Mouse (Mus musculus): ENCODE measurements at regions not wholly inside any gene's neighbourhood (a gene's known extent, or its start where the extent isn't known, plus 50 kb on each side); places are given as distances from the start of the nearest gene placed in this dataset.

GRCm38 (mm10) chr3:56483370-56483769 lies 299.9 kb upstream of the Nbea start:
- Histone ChIP-seq H3K27ac (ENCODE audit: low read depth, low read length) (no peak overlapping the region), H3K36me3 (ENCODE audit: control insufficient read depth, insufficient read depth, low read length) (no peaks in the 10 kb centered on the region), H3K4me2 (ENCODE audit: low read depth, low read length, severe bottlenecking) (no peak overlapping the region), H3K27me3 (ENCODE audit: control insufficient read depth, insufficient read depth, low read length) (no peaks in the 10 kb centered on the region), H3K4me1 (replicated peaks; ENCODE audit: control insufficient read depth, insufficient read depth, low read length) (peaks cover 4% of the 10 kb centered on the region; the same call in 1 of the 2 replicates), H3K4me3 (ENCODE audit: low read depth, low read length) (no peak overlapping the region), H3K9ac (ENCODE audit: low read length) (no peak overlapping the region), H3K9me3 (ENCODE audit: control insufficient read depth, low read length) (no peaks in the 10 kb centered on the region)
- 66% methylated on average over 4 of the region's 4 CpGs for WGBS
- DNase-seq (ENCODE audit: low spot score): no peak
- no peak for ATAC-seq (replicated peaks; ENCODE audit: low FRiP score)

- 44% methylated on average over 1 of the region's 1 CpGs for WGBS
- Histone ChIP-seq H3K36me3 (ENCODE audit: control insufficient read depth, insufficient read depth, low read length) (no peaks in the 10 kb centered on the region), H3K4me2 (ENCODE audit: low read depth, low read length, severe bottlenecking) (no peak overlapping the region), H3K4me3 (ENCODE audit: low read depth, low read length) (no peak overlapping the region), H3K27me3 (ENCODE audit: control insufficient read depth, insufficient read depth, low read length) (no peaks in the 10 kb centered on the region), H3K4me1 (replicated peaks; ENCODE audit: control insufficient read depth, insufficient read depth, low read length) (peaks cover 4% of the 10 kb centered on the region; the same call in 1 of the 2 replicates), H3K9me3 (ENCODE audit: control insufficient read depth, low read length) (no peaks in the 10 kb centered on the region), H3K27ac (ENCODE audit: low read depth, low read length) (no peak overlapping the region), H3K9ac (ENCODE audit: low read length) (no peak overlapping the region)
- ATAC-seq (replicated peaks; ENCODE audit: low FRiP score) (0 out of 2 replicates have a peak, but pooled peaks have one; percentile 38), DNase-seq (ENCODE audit: low spot score) (no peak)
Measured at GRCm38 (mm10) chr3:56479529-56479928, 296.0 kb upstream of the Nbea start.

GRCm38 (mm10) chr3:56478544-56479140 lies 295.1 kb upstream of the Nbea start:
- no peak overlapping the region for H3K4me3 ChIP-seq (ENCODE audit: low read depth, low read length)
- ATAC-seq (replicated peaks; ENCODE audit: low FRiP score): peak; percentile 84
- H3K9ac ChIP-seq (ENCODE audit: low read length): no peak overlapping the region
- WGBS: 47% methylated on average over 6 of the region's 6 CpGs
- no peak overlapping the region for H3K4me2 ChIP-seq (ENCODE audit: low read depth, low read length, severe bottlenecking)
- H3K27ac ChIP-seq (ENCODE audit: low read depth, low read length): no peak overlapping the region
- H3K36me3 ChIP-seq (ENCODE audit: control insufficient read depth, insufficient read depth, low read length): no peaks in the 10 kb centered on the region
- H3K4me1 ChIP-seq (replicated peaks; ENCODE audit: control insufficient read depth, insufficient read depth, low read length): peaks cover 4% of the 10 kb centered on the region; the same call in 1 of the 2 replicates
- no peaks in the 10 kb centered on the region for H3K27me3 ChIP-seq (ENCODE audit: control insufficient read depth, insufficient read depth, low read length)
- DNase-seq (ENCODE audit: low spot score): no peak
- no peaks in the 10 kb centered on the region for H3K9me3 ChIP-seq (ENCODE audit: control insufficient read depth, low read length)

- WGBS: 56% methylated on average over 3 of the region's 3 CpGs
- no peak overlapping the region for H3K4me2 ChIP-seq (ENCODE audit: low read depth, low read length, severe bottlenecking)
- H3K9ac ChIP-seq (ENCODE audit: low read length): no peak overlapping the region
- no peak for ATAC-seq (replicated peaks; ENCODE audit: low FRiP score)
- peaks cover 10% of the 10 kb centered on the region for H3K4me1 ChIP-seq (replicated peaks; ENCODE audit: control insufficient read depth, insufficient read depth, low read length)
- no peak for DNase-seq (ENCODE audit: low spot score)
- H3K36me3 ChIP-seq (ENCODE audit: control insufficient read depth, insufficient read depth, low read length): no peaks in the 10 kb centered on the region
- H3K27ac ChIP-seq (ENCODE audit: low read depth, low read length): no peak overlapping the region
- H3K4me3 ChIP-seq (ENCODE audit: low read depth, low read length): no peak overlapping the region
- no peaks in the 10 kb centered on the region for H3K27me3 ChIP-seq (ENCODE audit: control insufficient read depth, insufficient read depth, low read length)
- H3K9me3 ChIP-seq (ENCODE audit: control insufficient read depth, low read length): no peaks in the 10 kb centered on the region
Measured at GRCm38 (mm10) chr3:56475529-56476527, 292.3 kb upstream of the Nbea start.

- Histone ChIP-seq H3K27me3 (ENCODE audit: control insufficient read depth, insufficient read depth, low read length) (peaks cover 7% of the 10 kb centered on the region; the same call in 1 of the 2 replicates), H3K27ac (ENCODE audit: low read depth, low read length) (no peak overlapping the region)
- ATAC-seq (replicated peaks; ENCODE audit: low FRiP score): 0 out of 2 replicates have a peak, but pooled peaks have one; percentile 25
Measured at GRCm38 (mm10) chr3:56472651-56473050, 289.1 kb upstream of the Nbea start.

GRCm38 (mm10) chr3:56471823-56472222 lies 288.3 kb upstream of the Nbea start:
- peaks cover 7% of the 10 kb centered on the region; the same call in 1 of the 2 replicates for H3K27me3 ChIP-seq (ENCODE audit: control insufficient read depth, insufficient read depth, low read length)
- DNase-seq (ENCODE audit: low spot score): no peak
- WGBS: 25% methylated on average over 5 of the region's 5 CpGs
- peaks cover 8% of the 10 kb centered on the region for H3K4me1 ChIP-seq (replicated peaks; ENCODE audit: control insufficient read depth, insufficient read depth, low read length)
- 0 out of 2 replicates have a peak overlapping the region, but pooled peaks have one; percentile 11 for H3K4me2 ChIP-seq (ENCODE audit: low read depth, low read length, severe bottlenecking)
- no peaks in the 10 kb centered on the region for H3K9me3 ChIP-seq (ENCODE audit: control insufficient read depth, low read length)
- H3K36me3 ChIP-seq (ENCODE audit: control insufficient read depth, insufficient read depth, low read length): no peaks in the 10 kb centered on the region
- H3K27ac ChIP-seq (ENCODE audit: low read depth, low read length): no peak overlapping the region
- H3K4me3 ChIP-seq (ENCODE audit: low read depth, low read length): no peak overlapping the region
- peak; percentile 31; the same call in 1 of the 2 replicates for ATAC-seq (replicated peaks; ENCODE audit: low FRiP score)
- H3K9ac ChIP-seq (ENCODE audit: low read length): no peak overlapping the region

More at GRCm38 (mm10) chr3:56472651-56473050, 289.1 kb upstream of the Nbea start:
- H3K9me3 ChIP-seq (ENCODE audit: control insufficient read depth, low read length): no peaks in the 10 kb centered on the region
- WGBS: 35% methylated on average over 6 of the region's 6 CpGs
- H3K4me1 ChIP-seq (replicated peaks; ENCODE audit: control insufficient read depth, insufficient read depth, low read length): peaks cover 8% of the 10 kb centered on the region
- no peak overlapping the region for H3K9ac ChIP-seq (ENCODE audit: low read length)
- H3K4me3 ChIP-seq (ENCODE audit: low read depth, low read length): no peak overlapping the region
- H3K36me3 ChIP-seq (ENCODE audit: control insufficient read depth, insufficient read depth, low read length): no peaks in the 10 kb centered on the region
- no peak overlapping the region for H3K4me2 ChIP-seq (ENCODE audit: low read depth, low read length, severe bottlenecking)
- DNase-seq (ENCODE audit: low spot score): no peak

- 13% methylated on average over 1 of the region's 1 CpGs for WGBS
- ATAC-seq (replicated peaks; ENCODE audit: low FRiP score) (peak; percentile 54), DNase-seq (ENCODE audit: low spot score) (no peak)
Measured at GRCm38 (mm10) chr3:56471185-56471584, 287.7 kb upstream of the Nbea start.

GRCm38 (mm10) chr3:56457625-56458024 lies 274.1 kb upstream of the Nbea start:
- Histone ChIP-seq H3K9me3 (ENCODE audit: control insufficient read depth, low read length) (no peaks in the 10 kb centered on the region), H3K36me3 (ENCODE audit: control insufficient read depth, insufficient read depth, low read length) (no peaks in the 10 kb centered on the region), H3K27ac (ENCODE audit: low read depth, low read length) (no peak overlapping the region), H3K4me1 (replicated peaks; ENCODE audit: control insufficient read depth, insufficient read depth, low read length) (peaks cover 5% of the 10 kb centered on the region; the same call in 1 of the 2 replicates), H3K27me3 (ENCODE audit: control insufficient read depth, insufficient read depth, low read length) (no peaks in the 10 kb centered on the region), H3K4me2 (ENCODE audit: low read depth, low read length, severe bottlenecking) (no peak overlapping the region), H3K9ac (ENCODE audit: low read length) (no peak overlapping the region), H3K4me3 (ENCODE audit: low read depth, low read length) (no peak overlapping the region)
- no peak for ATAC-seq (replicated peaks; ENCODE audit: low FRiP score)
- no peak for DNase-seq (ENCODE audit: low spot score)
- WGBS: 49% methylated on average over 4 of the region's 4 CpGs

More at GRCm38 (mm10) chr3:56471185-56471584, 287.7 kb upstream of the Nbea start:
- Histone ChIP-seq H3K27ac (ENCODE audit: low read depth, low read length) (no peak overlapping the region), H3K9me3 (ENCODE audit: control insufficient read depth, low read length) (no peaks in the 10 kb centered on the region), H3K4me2 (ENCODE audit: low read depth, low read length, severe bottlenecking) (no peak overlapping the region), H3K9ac (ENCODE audit: low read length) (no peak overlapping the region), H3K4me1 (replicated peaks; ENCODE audit: control insufficient read depth, insufficient read depth, low read length) (peaks cover 8% of the 10 kb centered on the region), H3K4me3 (ENCODE audit: low read depth, low read length) (no peak overlapping the region), H3K27me3 (ENCODE audit: control insufficient read depth, insufficient read depth, low read length) (peaks cover 10% of the 10 kb centered on the region; the same call in 1 of the 2 replicates), H3K36me3 (ENCODE audit: control insufficient read depth, insufficient read depth, low read length) (no peaks in the 10 kb centered on the region)
